Mouse (Mus musculus) left cerebral cortex, adult 2 months (tissue): Measurements from ENCODE around the gene Cnot1. TPM values are rescaled to one million over a fixed set of nuclear protein-coding genes. Genes with fewer than 3 reads are reported as not detected.

ENCODE experiments used
- DNase-seq, 2 experiments: peaks; one replicate each; pipeline ENCODE4 v3.0.0; 2021 to 2022; ENCODE audit warnings: low spot score in 2 of 2, mixed read lengths in 1 of 2; ENCODE audit errors: extremely low spot score in 1 of 2
- H3K27ac ChIP-seq: fragments of 200-600 bp; 2 replicates; pipeline ENCODE4 v1.8.1; 2022
- H3K4me3 ChIP-seq: fragments of 200-600 bp; 2 replicates; pipeline ENCODE4 v1.8.1; 2022
- CTCF ChIP-seq: fragments of 200-600 bp; IDR thresholded peaks from 2 replicates; pipeline ENCODE4 v1.8.1; 2022; ENCODE audit warnings: antibody characterized with exemption, mild to moderate bottlenecking, moderate library complexity
- intact Hi-C: fragments of 180-260 bp; cut with DNase I; formaldehyde crosslinking; loops from one replicate; pipeline ENCODE4 v1.15.1; 2025
- microRNA-seq, 2 experiments: library from miRNA; unstranded; fragments of <30 nt; microRNA quantifications; one replicate each; pipeline ENCODE4 v1.2.0; 2021
- total RNA-seq, 2 experiments: library from RNA; stranded (reverse); gene quantifications; 2 replicates each; pipeline ENCODE4 v1.2.3; 2021

Cnot1 gene
- total RNA-seq, 2 experiments from 2014 or later: 118 to 123 TPM

DNA sequence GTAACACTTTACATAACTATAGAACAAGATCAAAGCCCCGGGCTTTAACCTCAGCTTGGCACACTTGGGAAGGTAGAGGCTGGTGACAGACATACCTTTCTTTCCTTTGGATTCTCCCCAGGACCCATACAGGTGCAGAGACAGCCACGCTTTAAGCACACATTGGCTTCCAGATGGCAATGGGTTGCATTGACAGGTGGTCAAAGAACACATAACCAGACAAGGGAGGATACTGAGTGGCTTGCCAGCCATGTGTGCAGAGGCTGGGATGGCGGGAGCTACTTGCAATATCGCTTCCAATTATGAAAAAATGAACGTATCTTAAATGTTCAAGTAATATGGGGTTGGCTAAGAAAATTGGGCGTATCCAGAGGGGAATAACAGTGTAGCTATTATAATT lies 135.4 kb downstream of the Cnot1 start:
- DNase-seq: no peak
- no peak overlapping the region for H3K27ac ChIP-seq
- TF ChIP-seq CTCF: no peak
- H3K4me3 ChIP-seq: no peak overlapping the region
- intact Hi-C loops: no loop called here

DNA sequence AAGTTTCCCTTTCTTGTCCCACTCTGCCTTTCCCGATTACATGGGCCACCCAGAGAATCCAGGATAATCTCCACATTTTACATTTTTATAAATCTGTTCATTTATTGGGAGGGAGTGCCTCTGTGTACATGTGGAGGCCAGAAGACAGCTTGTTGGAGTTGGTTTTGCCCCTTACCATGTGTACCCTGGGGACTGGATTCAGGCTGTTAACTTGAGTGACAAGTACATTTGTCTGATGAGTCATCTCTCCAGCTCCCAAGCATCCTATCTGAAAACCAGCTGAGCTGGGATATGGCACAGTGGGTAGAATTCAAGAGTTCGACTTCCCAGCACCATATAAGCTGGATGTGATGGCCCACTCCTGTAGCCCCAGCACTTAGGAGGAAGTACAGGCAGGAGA lies 137.3 kb downstream of the Cnot1 start:
- Histone ChIP-seq H3K27ac (no peak overlapping the region), H3K4me3 (no peak overlapping the region)
- TF ChIP-seq CTCF: no peak
- DNase-seq: no peak
- intact Hi-C loops: no loop called here

Small RNAs within 50 kb of the gene (microRNA-seq; reads per million reads assigned to microRNA genes)
- 1.2 to 4.1 reads per million in 2 experiments for gene Mir7073

Other genes starting within 250 kb of the Cnot1 start
- under 1 TPM in 1 of 2 experiments, not detected in 1; 0.30 TPM for gene Prss54, start 231.1 kb downstream of the Cnot1 start, total RNA-seq
- gene Gins3, start 174.0 kb downstream of the Cnot1 start, total RNA-seq: 1 to 10 TPM; 2.8 to 3.3 TPM
- 1,000 to 10,000 TPM; 1,675 to 1,813 TPM for gene Ndrg4, start 130.5 kb downstream of the Cnot1 start, total RNA-seq
- 10 to 100 TPM; 17.7 to 23.5 TPM for gene Setd6, start 91.6 kb downstream of the Cnot1 start, total RNA-seq
- 10 to 100 TPM; 78.6 to 80.1 TPM for gene Sap18b, start 17.9 kb upstream of the Cnot1 start, total RNA-seq
- 10 to 100 TPM; 26.0 to 26.2 TPM for gene Slc38a7, start 46.1 kb upstream of the Cnot1 start, total RNA-seq
- gene Got2, start 81.1 kb upstream of the Cnot1 start, total RNA-seq: 100 to 1,000 TPM; 214 to 225 TPM